Mouse (Mus musculus): ENCODE results near the gene P2ry2.

DNA sequence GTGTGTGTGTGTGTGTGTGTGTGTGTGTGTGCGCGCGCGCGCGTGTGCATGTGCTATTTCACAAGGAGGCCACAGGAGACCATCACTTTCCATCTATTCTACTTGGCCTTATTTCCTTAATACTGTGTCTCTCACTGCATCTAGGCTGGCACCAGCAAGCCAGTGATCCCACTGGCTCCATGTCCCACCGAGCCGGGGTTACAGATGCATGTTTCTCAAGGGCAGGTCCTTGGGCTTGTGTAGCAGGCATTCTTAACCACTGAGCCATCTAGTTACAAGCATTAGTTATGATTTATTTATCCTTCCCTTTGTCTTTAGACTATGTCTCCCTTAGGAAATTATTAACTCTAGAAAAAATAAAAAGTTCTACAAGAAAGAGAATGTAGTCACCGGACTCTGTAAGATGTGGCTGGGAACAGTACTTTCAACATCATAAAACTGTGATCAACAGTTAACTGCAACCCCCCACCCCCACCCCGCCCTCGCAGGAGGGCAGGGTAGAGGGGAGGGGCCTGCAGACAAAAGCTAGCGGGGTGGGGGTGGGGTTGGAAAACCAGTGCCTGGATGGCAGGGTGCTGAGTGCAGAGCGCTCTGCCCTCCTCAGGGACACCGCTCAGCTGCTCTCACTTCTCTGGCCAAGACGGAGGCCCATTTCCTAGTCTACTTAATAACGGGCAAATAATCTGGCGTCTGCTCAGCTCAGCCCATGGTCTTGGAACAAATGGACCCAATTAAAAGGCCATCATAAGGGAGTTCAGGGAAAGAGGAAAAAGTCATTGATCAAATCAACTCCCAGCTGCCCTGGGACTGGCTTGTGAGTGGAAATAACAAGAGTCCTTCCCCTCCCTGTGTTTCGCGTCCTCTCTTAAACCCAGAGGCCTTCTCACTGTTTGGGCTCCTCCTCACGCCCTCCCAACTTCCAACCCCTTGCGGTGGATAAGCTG lies 27.9 kb downstream of the P2ry2 start:
- TF ChIP-seq CTCF (IDR thresholded peaks at IDR 0.05; ENCODE audit: control insufficient read depth, insufficient read depth, low read length) (no peak), POLR2A (IDR thresholded peaks at IDR 0.05; ENCODE audit: borderline replicate concordance, control insufficient read depth, low read depth, low read length) (no peak)
